Mouse (Mus musculus) embryonic facial prominence, embryonic 10.5 days (tissue): Measurements from ENCODE around the gene Cldnd1. TPM values are rescaled to one million over a fixed set of nuclear protein-coding genes. Genes with fewer than 3 reads are reported as not detected.

Source experiments
- DNase-seq: peaks from one replicate; pipeline ENCODE4 v3.0.0-alpha.2; 2017; ENCODE audit warnings: low spot score
- H3K27ac ChIP-seq: fragments of 300-500 bp; sonication (generic); replicated peaks from 2 replicates; pipeline ENCODE4 v1.5.1; 2016; ENCODE audit warnings: mild to moderate bottlenecking
- H3K27me3 ChIP-seq: fragments of 300-500 bp; sonication (generic); replicated peaks from 2 replicates; pipeline ENCODE4 v1.6.1; 2016; ENCODE audit warnings: low read depth, mild to moderate bottlenecking; ENCODE audit not compliant: poor library complexity, severe bottlenecking
- H3K36me3 ChIP-seq: fragments of 300-500 bp; sonication (generic); replicated peaks from 2 replicates; pipeline ENCODE4 v1.6.1; 2016; ENCODE audit warnings: mild to moderate bottlenecking, moderate library complexity
- H3K4me1 ChIP-seq: fragments of 300-500 bp; sonication (generic); 2 replicates; pipeline ENCODE4 v1.6.1; 2016
- H3K4me3 ChIP-seq: fragments of 300-500 bp; sonication (generic); 2 replicates; pipeline ENCODE4 v1.5.1; 2016; ENCODE audit warnings: mild to moderate bottlenecking, moderate library complexity
- H3K9me3 ChIP-seq: fragments of 300-500 bp; sonication (generic); 2 replicates; pipeline ENCODE4 v1.6.1; 2016; ENCODE audit warnings: mild to moderate bottlenecking
- WGBS: fragments of 180-500 bp; shearing (Covaris S2); methylation state at CpG from one replicate; pipeline ENCODE4 v1.1.7; 2016; 5-methylcytosine and 5-hydroxymethylcytosine counted together
- polyA plus RNA-seq: library from polyadenylated mRNA; unstranded; fragments of >200 nt; fragmentation: Nextera tagmentation; extraction: Ambion mirVana; gene quantifications from 2 replicates; pipeline ENCODE4 v1.2.1, GENCODE M21; 2016

Gene Cldnd1
- polyA plus RNA-seq, 1 experiment from 2014 or later = 105 TPM

DNA sequence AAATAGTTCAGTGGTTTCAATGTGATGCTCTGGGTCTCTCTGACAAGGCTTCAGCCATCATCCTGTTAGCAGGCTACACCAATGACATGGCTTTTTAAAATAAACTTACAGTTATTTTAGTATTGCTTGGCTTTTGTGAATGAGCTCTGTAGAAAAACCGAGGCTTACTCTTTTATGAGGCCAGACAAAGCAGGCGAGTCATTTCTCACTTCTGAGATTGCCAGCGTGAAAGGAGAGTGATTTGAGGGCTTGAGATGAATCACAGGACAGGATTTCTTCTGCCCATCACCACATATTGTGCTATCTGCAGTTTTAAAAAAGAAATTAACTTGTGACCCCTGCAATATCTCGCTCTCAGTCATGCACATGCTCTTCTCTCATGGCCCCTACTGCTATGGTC is 12.7 kb upstream of the Cldnd1 start:
- Histone ChIP-seq H3K36me3 (no peaks in the 10 kb centered on the region), H3K4me3 (no peak overlapping the region), H3K27me3 (0 out of 2 replicates have a peak, but pooled peaks cover 3% of the 10 kb centered on the region), H3K9me3 (no peaks in the 10 kb centered on the region), H3K27ac (no peak overlapping the region), H3K4me1 (no peaks in the 10 kb centered on the region)
- DNase-seq = no peak
- WGBS = 84% methylated on average over 4 of the region's 4 CpGs

DNA sequence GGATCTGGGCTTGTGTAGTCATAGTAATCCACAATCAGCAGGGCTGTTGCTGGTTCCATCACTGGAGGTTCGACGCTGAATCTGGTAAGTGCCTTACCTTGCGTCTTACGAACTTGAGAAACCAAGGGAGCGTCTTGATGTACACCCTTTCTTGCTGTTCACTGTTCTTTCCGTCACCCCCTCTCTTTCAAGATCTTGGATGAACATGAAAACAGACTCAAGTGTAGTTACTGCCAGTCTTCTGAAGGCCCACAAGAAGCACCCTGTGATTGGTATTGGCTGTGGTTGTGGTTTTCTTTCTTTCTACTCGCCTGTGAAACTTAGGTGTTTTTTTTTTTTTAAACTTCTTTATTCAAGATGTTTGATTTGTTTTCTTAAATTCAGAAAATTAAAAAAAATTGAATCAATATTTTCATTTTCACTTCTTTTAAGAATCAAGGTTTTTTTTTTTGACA is 9.0 kb upstream of the Cldnd1 start, which contains the start of gene Gpr15:
Gpr15 (minus strand) TSS at position 405 of the 455 bp plus-strand sequence.
- Histone ChIP-seq H3K27ac (no peak within 1 kb of the TSS), H3K36me3 (no peaks in the 10 kb centered on the region), H3K9me3 (no peaks in the 10 kb centered on the region), H3K4me1 (no peaks in the 10 kb centered on the region), H3K4me3 (no peak within 1 kb of the TSS), H3K27me3 (0 out of 2 replicates have a peak, but pooled peaks cover 3% of the 10 kb centered on the region)
- WGBS = 91% methylated on average over 7 of the region's 7 CpGs
- no peak for DNase-seq

DNA sequence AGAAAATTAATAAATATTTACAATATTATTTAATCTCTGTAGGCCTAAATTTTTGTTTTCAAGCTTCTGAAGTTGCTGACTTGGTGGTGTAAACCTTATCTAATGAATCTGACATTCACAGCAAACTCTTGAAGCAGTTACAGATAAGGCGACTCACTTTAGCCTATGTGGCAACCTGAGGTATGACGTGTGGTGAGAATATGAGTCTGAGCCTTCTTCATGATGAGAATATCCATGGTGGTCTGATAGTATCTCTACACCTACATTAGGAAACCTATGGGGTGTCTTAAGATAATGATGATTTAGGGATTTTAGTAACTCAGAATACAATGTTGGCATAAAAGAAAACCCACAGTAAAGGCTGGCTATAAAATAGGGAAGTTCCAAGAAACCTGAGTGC is 5.4 kb upstream of the Cldnd1 start:
- H3K4me3 ChIP-seq = no peak overlapping the region
- 82% methylated on average over 2 of the region's 2 CpGs for WGBS
- DNase-seq = no peak

DNA sequence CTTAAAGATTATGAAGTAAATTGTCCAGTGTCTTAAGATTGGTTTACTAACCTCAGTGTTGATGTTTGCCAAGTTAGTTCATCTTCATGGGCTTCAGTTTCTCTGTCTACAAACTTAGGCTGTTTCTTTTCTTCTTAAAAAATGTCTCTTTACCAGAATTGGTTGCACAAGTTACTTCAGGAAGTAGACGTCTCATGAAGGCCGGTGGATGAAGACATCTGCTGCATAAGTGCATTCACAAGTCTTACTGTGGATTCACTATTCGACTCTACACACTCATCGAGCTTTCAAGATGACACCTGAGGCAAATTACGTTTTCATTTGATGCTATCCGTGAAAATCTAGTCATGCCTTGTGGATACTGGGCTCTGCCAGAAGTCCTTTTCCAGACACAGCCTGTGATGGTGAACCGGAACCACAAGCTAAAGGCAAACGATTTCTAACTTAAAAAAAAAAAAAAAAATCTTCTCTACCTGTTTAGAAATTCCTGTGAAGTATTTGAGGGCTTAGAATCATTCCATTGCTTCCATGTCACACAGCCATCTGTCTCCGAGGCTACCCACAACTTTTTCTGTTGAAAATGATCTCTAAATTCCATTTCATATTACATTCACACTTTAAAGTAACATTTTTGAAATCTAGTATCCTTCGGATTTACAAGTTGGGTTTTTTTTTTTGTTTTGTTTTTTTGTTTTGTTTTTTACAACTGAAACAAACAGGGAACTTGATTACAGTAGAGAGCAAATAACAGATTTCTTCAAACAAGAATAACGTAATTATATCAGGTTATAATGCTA is 832 bp upstream of the Cldnd1 start:
- no peak for DNase-seq
- WGBS = 81% methylated on average over 11 of the region's 11 CpGs
- no peaks in the 10 kb centered on the region for H3K9me3 ChIP-seq
- peaks cover 24% of the 10 kb centered on the region for H3K36me3 ChIP-seq
- H3K27ac ChIP-seq = peak overlapping the region; percentile 92; the same call in 1 of the 2 replicates
- H3K4me3 ChIP-seq = peak overlapping the region; percentile 83
- H3K27me3 ChIP-seq = no peaks in the 10 kb centered on the region
- peaks cover 6% of the 10 kb centered on the region; the same call in 1 of the 2 replicates for H3K4me1 ChIP-seq

More for the DNA sequence above, 5.4 kb upstream of the Cldnd1 start:
- 0 out of 2 replicates have a peak, but pooled peaks cover 3% of the 10 kb centered on the region for H3K27me3 ChIP-seq
- H3K27ac ChIP-seq = no peak overlapping the region
- H3K9me3 ChIP-seq = no peaks in the 10 kb centered on the region
- no peaks in the 10 kb centered on the region for H3K4me1 ChIP-seq
- H3K36me3 ChIP-seq = no peaks in the 10 kb centered on the region

DNA sequence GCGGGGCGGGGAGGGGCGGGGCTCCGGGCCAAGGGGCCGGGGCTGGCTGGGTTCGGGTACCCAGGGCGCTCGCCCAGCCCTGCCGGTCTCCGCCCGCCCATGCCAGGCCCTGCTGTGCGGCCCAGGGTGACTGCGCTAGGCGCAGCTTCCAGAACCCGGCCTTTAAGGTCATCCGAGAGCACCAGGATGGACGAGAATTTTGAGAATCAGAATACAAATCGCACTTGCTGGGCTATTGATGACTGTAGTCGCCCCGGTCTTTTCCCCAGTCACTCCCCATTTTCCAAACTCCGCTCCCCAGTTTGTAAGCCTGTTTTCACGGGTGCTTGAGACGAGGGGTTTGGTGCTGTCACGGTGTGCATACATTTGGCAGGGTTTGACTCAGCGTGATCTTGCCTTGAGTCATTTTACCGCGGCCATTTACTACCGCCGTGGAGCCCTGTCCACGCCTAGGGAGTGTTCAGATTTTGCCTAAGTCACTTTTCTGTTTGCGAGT is 514 bp downstream of the Cldnd1 start:
- peaks cover 6% of the 10 kb centered on the region; the same call in 1 of the 2 replicates for H3K4me1 ChIP-seq
- no peaks in the 10 kb centered on the region for H3K9me3 ChIP-seq
- no peak for DNase-seq
- peaks cover 38% of the 10 kb centered on the region for H3K36me3 ChIP-seq
- H3K27ac ChIP-seq = peak overlapping the region; percentile 92
- peak overlapping the region; percentile 83 for H3K4me3 ChIP-seq
- H3K27me3 ChIP-seq = no peaks in the 10 kb centered on the region
- under 1% methylated on average over 31 of the region's 31 CpGs for WGBS

DNA sequence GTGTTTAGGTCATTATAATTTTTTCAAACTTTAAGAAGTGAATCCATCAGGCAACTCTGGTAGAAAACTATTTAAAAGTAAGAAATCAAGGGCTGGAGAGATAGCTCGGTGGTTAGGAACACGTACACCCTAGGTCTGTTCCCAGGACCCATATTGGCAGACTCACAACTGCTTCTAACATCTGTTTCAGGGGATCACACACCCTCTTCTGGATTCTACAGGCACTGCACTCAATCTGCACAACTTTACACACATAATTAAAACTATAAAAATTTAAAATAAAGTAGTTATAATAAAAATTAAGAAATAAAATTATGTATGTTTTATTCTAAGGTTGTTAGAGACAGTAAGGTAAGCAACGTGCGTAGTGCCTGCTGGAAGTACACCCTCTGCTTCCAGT is 10.5 kb downstream of the Cldnd1 start:
- Histone ChIP-seq H3K4me1 (no peaks in the 10 kb centered on the region), H3K4me3 (no peak overlapping the region), H3K27ac (no peak overlapping the region), H3K9me3 (no peaks in the 10 kb centered on the region), H3K27me3 (no peaks in the 10 kb centered on the region), H3K36me3 (peaks cover 22% of the 10 kb centered on the region)
- no peak for DNase-seq
- 76% methylated on average over 4 of the region's 4 CpGs for WGBS

DNA sequence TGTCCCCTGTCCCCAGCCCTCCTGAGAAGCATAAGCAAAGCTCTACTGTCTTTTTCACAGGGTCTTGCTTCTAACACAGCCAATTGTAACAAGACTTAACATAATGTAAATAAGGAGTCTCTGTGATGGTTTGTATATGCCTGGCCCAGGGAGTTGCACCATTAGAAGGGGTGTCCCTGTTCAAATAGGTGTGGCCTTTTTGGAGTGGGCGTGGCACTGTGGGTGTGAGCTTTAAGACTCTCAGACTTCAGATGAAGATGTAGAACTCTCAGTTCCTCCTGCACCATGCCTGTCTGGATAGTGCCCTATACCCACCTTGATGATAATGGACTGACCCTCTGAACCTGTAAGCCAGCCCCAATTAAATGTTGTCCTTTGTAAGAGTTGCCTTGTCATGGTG is 11.1 kb downstream of the Cldnd1 start:
- 77% methylated on average over 1 of the region's 1 CpGs for WGBS
- no peak overlapping the region for H3K4me3 ChIP-seq
- no peak overlapping the region for H3K27ac ChIP-seq
- peaks cover 16% of the 10 kb centered on the region for H3K36me3 ChIP-seq
- no peaks in the 10 kb centered on the region for H3K4me1 ChIP-seq
- no peaks in the 10 kb centered on the region for H3K9me3 ChIP-seq
- DNase-seq = no peak
- no peaks in the 10 kb centered on the region for H3K27me3 ChIP-seq

DNA sequence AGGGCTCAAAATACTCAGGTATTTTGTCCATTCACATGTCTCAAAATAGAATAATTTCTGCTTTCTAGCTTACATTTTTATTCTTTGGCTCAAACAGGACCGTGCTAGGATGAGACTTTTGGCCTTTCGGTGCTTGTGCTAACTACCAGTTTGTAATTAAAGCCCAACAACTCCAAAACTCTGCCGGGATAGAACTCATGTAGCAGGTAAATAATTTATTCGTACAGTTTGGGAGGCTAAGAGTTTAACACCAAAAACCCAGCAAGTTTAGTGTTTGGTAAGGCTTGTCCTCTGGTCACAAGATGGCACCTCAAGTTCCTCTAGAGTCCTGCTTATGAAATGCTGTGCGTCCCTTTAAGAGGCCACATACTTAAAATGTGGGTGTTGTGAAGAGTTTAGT is 13.0 kb downstream of the Cldnd1 start:
- WGBS = 95% methylated on average over 5 of the region's 5 CpGs
- H3K27me3 ChIP-seq = no peaks in the 10 kb centered on the region
- no peaks in the 10 kb centered on the region for H3K4me1 ChIP-seq
- no peak for DNase-seq
- no peak overlapping the region for H3K27ac ChIP-seq
- H3K9me3 ChIP-seq = no peaks in the 10 kb centered on the region
- no peaks in the 10 kb centered on the region for H3K36me3 ChIP-seq
- no peak overlapping the region for H3K4me3 ChIP-seq

DNA sequence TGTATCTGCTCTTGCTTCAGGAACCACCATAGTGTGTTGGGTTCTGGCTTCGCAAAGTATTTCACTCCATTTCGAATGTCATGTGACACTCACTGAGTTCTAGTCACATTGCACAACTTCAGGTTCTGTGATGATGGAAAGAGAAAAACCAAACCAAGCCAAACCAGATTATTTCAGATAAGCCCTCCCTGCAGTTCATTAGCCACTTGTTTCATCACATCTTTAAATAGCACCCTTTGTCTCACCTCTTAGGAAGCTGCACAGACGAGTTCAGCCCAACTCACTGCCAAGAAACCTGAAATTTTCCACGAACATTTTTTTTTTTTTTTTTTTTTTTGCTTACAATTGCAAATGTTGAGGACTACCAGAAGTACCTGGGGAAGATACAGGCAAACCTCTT is 19.0 kb downstream of the Cldnd1 start:
- DNase-seq = no peak
- H3K27me3 ChIP-seq = no peaks in the 10 kb centered on the region
- 75% methylated on average over 4 of the region's 4 CpGs for WGBS
- no peak overlapping the region for H3K27ac ChIP-seq
- H3K4me3 ChIP-seq = no peak overlapping the region
- no peaks in the 10 kb centered on the region for H3K9me3 ChIP-seq
- no peaks in the 10 kb centered on the region for H3K4me1 ChIP-seq
- no peaks in the 10 kb centered on the region for H3K36me3 ChIP-seq

DNA sequence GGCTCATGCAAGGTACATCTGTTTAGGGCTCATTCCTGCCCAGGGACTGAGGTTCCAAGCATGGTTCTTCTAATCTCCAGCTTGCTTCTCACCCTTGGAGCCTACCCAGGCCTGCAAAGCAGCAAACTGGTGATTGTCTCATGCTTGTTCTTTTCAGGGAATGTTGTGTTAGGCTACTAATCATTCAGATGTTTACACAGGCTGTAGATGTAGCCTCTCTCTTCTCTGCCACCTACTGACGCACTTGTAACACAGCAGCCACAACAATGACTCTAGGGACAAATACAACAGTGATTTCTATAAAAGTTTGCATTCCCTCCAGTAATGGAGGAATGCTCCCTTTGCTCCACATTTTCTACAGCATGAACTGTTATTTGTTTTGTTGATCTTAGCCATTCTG is 23.6 kb downstream of the Cldnd1 start:
- Histone ChIP-seq H3K9me3 (no peaks in the 10 kb centered on the region), H3K4me3 (no peak overlapping the region), H3K27ac (no peak overlapping the region), H3K36me3 (no peaks in the 10 kb centered on the region), H3K27me3 (no peaks in the 10 kb centered on the region), H3K4me1 (no peaks in the 10 kb centered on the region)
- no peak for DNase-seq
- 45% methylated on average over 1 of the region's 1 CpGs for whole genome bisulfite sequencing

DNA sequence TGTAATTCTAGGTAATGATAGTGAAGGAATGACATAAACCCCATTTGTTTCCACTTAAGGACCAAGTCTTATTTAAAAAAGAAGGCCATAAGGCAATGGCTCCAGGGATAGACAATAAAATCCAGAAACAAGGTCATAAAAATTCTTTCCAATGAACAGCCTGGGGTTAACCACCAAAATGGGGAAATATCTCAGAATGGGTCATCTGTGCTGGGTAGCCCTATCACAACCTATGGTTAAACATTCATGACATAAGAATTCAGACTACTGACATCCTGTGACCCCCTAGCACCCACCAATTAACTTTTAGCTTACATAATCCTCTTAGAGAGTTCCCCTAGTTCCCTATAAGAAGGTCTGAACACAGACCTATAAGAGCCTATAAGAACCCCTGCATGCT is 28.5 kb downstream of the Cldnd1 start:
- H3K27me3 ChIP-seq = no peaks in the 10 kb centered on the region
- H3K27ac ChIP-seq = no peak overlapping the region
- H3K4me3 ChIP-seq = no peak overlapping the region
- DNase-seq = no peak
- no peaks in the 10 kb centered on the region for H3K9me3 ChIP-seq
- H3K36me3 ChIP-seq = no peaks in the 10 kb centered on the region
- no peaks in the 10 kb centered on the region for H3K4me1 ChIP-seq

DNA sequence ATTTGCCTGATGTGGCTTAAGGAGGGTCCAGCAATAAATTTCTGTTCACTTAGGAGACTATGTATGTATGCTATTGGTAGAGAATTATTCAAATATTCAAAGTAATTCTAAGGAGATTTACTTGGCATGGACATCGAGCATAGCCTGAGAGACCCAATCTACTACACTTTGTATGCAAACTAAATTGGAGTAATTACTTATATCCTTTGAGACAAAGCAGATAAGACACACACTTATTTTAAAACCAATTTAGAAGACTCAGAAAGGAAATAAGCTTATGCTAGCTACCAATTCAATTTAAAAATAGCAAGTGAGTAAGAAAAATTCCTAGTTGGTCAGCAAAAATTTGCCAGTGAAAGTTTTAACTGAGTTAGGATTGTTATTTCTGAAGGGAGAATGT is 35.4 kb downstream of the Cldnd1 start, which contains the start of gene Olfr172:
Olfr172 (minus strand) TSS at position 101 of the 400 bp plus-strand sequence.
- Histone ChIP-seq H3K27me3 (no peaks in the 10 kb centered on the region), H3K4me1 (no peaks in the 10 kb centered on the region), H3K27ac (no peak within 1 kb of the TSS), H3K9me3 (no peaks in the 10 kb centered on the region), H3K36me3 (no peaks in the 10 kb centered on the region), H3K4me3 (no peak within 1 kb of the TSS)
- 89% methylated on average over 1 of the region's 1 CpGs for WGBS
- DNase-seq = no peak
